Mouse (Mus musculus) activated CD4-positive, CD25-positive, alpha-beta regulatory T cell, adult 4 months (primary cell): ENCODE measurements around the gene Mia2. TPM values are rescaled to one million over a fixed set of nuclear protein-coding genes. Genes with fewer than 3 reads are reported as not detected.
"Not testable (repeated sequence)": the region's sequence is repeated elsewhere in the genome, so short reads cannot be mapped to it uniquely, and the experiment has no call there.

ENCODE experiments used
- ATAC-seq: one replicate; pipeline ENCODE4 v1.8.0; 2017
- polyA plus RNA-seq, 2 experiments: library from polyadenylated mRNA; unstranded; fragments of 100-300 nt; shearing (Covaris generic); gene quantifications; one replicate each; pipeline ENCODE4 v1.2.1; 2017

The Mia2 gene
- 10 to 100 TPM; 24.9 to 32.7 TPM for polyA plus RNA-seq

GRCm38 (mm10) chr12:59095104-59096025, at the start of gene Mia2:
Gene Mia2, plus strand, starts transcription at chr12:59095799.
- ATAC-seq, result no peak

- no peak for ATAC-seq
Observed at GRCm38 (mm10) chr12:59052470-59052869, 43.1 kb upstream of the Mia2 start.

DNA sequence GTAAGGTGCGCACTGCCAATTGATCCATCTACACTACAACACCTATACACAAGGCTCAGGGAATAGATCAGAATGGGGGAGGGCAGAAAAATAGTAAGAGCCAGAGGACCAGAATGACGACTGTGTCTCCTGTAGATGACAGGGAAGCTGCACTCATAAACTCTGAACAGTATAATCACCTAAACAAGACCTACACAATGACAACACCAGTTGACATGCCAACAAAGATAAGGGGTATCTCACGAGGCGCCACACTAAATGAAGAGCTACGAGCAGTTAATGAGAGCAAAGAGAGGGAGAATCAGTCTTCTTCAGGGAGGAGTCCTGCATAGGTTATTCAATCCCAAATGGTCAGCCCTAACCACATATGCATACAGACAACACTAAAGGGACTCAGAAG, 42.4 kb upstream of the Mia2 start:
- no peak for ATAC-seq

DNA sequence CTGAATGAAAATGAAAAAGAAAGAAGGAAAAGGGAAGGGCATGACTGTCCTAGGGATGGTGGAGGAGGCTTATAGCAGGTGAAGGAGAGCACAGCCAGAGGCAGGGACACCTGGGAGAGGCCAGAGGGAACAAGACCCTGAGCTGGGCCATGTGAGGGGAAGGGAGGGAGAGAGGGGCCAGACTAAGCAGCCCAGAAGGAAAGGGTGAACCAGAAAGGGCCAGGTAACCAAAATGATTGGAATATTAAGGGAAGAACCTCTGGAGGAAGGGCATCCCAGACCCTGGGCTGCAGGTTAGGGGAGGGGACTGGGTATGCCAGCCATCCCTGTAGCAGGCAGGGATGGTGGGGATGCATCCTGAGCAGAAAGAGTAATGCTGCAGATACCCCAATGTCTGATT, 41.6 kb upstream of the Mia2 start:
- no peak for ATAC-seq

DNA sequence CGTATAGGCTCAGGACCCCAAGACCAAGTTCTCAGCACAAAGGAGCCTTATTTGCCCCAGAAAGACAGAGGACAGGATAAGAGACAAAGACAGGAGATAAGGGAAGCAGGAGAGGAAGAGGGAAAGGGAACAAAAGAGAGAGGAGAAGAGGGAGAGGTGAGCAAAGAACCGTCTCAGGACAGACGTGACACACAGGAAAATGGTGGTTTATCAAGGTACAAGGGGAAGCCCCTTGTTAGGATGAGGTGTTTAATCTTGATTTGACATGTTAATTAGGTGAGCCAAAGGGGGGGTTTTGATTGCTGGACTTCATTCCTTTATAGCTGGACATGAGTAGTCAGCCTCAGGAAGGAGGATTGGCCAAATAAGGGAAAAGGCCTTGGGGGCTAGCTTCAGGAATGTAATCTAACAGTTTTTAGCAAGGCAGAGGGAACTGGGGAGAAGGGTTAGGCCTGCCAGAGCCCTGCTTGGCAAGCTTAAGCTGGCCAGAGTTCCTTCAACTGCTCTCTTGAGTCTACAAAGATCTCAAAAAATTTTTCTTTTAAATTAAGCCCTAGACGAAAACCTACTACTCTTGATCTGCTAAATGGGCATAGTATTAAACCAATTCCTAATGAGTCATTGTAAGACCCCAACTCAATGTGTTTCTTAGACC, 40.3 kb upstream of the Mia2 start:
- ATAC-seq, result peak; percentile 90

DNA sequence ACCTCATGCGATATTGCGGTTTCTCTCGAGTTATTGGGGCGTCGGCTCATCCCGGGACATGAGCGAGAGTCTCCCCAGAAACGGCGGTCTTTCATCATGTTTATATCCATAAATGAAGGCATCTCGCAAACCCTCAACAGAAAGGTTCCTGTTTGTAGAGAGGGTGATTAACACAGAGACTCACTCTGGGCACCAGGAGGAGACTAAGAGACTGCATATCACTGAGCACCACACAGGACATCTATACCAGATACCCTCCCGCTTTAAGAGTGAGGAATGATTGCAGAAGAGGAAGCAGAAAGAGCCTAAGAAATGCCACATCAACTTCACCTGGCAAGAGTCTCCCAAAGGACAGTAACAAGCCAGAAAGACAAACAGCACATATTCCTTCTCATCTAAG, 39.4 kb upstream of the Mia2 start:
- no peak for ATAC-seq

DNA sequence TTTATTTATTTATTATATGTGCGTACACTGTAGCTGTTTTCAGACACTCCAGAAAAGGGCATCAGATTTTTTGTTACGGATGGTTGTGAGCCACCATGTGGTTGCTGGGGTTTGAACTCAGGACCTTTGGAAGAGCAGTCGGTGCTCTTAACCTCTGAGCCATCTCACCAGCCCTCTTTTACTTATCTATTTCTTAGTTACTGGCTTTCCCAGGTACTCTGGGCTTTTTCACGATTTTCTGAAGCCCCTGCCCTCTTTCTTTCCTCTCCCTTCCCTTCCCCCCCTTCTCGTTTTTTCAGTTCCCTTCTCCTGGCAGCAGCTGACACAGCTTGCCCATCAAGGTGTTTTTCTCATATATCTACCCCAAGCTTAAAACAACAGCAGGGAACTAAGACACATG, 37.4 kb upstream of the Mia2 start:
- ATAC-seq, result not testable (repeated sequence)

GRCm38 (mm10) chr12:59060322-59060721, 35.3 kb upstream of the Mia2 start:
- ATAC-seq, result no peak

DNA sequence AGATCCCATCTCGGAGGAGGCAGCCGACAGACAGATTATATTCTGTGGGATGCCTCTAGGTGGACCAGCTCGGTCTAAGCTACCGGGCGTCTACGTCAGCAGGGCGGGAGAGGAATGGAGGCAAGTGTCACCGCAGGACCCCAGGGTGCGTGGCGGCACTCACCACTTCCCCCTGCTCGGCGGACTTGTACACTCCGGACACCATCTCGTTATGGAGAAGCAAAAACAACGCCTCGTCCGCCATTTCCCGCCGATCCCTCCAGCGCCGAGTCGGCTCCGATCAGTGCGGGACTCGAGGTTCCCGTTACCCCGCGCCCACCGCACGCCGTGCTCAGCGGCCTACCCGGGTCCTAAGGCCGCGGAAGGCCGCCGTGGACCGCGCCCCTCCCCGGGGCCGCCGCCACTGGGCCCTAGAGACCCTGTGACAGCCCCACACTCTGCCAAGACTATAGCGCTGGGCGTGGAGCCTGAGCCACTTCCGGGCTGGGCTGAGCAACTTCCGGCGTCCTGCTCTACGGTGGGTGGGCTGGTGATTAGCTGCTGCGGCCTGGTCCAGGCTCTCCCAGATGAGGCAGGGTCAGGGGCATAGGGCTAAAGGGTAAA, 34.5 kb upstream of the Mia2 start, which contains the start of gene Trappc6b:
Trappc6b (minus strand) TSS at position 480 of the 603 bp plus-strand sequence.
- peak; percentile 92 for ATAC-seq

DNA sequence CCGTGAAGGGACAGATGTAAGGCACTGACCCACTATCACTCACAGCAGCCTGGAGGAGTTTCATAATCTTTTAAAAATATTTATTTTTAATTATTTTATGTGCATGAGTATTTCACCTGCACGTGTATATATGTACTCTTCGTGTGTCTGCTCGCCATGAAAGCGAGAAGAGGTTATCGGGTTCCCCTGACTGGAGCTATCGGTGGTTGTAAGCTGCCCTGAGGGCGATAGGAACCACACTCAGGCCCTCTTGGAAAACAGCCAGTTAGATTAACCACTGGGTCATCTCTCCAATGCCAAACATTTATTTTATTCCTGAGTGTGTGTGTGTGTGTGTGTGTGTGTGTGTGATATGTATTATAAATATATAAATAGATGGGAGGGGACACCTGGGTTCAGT, 30.8 kb upstream of the Mia2 start:
- ATAC-seq, result no peak

DNA sequence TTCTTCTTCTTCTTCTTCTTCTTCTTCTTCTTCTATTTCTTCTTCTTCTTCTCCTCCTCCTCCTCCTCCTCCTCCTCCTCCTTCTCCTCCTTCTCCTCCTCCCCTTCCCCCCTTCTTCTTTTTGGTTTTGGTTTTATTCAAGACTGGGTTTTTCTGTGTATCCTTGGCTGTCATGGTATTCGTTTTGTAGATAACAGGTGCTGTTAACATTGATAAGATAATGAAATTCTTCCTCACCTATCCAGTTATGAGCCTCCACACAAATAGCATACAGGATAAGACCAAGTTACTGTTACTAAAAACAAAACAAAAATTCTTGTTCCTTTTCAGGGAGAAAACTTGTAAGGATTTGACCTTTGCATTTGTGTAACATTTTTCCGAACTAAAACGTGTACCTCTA, 29.8 kb upstream of the Mia2 start:
- no peak for ATAC-seq

GRCm38 (mm10) chr12:59066448-59067077, 29.0 kb upstream of the Mia2 start, which contains the start of gene Pnn:
Gene Pnn, plus strand, starts transcription at chr12:59066884.
- ATAC-seq, result peak; percentile 99

DNA sequence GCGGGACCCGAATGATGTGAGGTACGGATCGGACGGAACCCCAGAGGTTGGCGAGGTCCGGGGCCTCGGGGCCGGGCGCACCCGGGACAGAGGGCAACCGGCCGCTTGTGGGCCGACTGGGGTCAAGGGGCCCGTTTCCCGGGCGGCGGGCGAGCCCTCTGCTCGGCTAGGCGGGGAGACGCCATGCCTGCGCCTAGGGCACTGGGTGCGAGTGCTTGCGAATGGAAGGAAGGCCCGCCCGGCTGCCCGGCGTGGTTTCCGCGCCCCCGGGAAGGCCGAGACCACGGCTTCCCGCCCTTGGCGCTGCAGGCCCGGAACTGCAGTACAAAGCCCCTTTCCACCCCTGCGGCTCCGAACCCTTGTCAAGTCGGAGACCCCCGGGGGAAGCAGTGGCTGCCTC, 28.5 kb upstream of the Mia2 start:
- peak; percentile 18 for ATAC-seq

DNA sequence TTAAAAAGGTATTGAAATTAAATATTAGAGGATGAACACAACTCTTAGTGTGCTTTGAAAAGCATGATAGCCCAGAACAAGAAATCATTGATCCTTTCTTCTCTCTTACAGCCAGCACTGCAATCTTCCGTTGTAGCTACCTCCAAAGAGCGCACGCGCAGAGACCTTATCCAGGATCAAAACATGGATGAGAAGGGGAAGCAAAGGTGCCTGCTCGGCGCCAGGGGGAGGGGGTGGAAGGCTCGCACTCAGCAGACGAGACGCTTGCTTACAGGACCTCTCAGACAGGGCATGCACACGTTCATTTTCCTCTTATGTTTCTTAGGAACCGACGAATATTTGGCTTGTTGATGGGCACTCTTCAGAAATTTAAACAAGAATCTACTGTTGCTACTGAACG, 26.8 kb upstream of the Mia2 start:
- no peak for ATAC-seq

DNA sequence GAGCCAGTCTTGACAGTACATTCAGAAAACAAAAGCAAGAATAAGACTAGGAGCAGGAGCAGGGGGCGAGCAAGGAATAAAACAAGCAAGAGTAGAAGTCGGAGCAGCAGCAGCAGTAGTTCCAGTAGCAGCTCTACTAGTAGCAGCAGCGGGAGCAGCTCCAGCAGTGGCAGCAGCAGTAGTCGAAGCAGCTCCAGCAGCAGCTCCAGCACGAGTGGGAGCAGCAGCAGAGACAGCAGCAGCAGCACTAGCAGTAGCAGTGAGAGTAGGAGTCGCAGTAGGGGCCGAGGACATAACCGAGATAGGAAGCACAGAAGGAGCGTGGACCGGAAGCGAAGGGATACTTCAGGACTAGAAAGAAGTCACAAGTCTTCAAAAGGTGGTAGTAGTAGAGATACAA, 23.3 kb upstream of the Mia2 start:
- ATAC-seq, result no peak

- no peak for ATAC-seq
Observed at GRCm38 (mm10) chr12:59074052-59074451, 21.5 kb upstream of the Mia2 start.

- no peak for ATAC-seq
Observed at GRCm38 (mm10) chr12:59076996-59077395, 18.6 kb upstream of the Mia2 start.

- ATAC-seq, result no peak
Observed at GRCm38 (mm10) chr12:59077883-59078282, 17.7 kb upstream of the Mia2 start.

DNA sequence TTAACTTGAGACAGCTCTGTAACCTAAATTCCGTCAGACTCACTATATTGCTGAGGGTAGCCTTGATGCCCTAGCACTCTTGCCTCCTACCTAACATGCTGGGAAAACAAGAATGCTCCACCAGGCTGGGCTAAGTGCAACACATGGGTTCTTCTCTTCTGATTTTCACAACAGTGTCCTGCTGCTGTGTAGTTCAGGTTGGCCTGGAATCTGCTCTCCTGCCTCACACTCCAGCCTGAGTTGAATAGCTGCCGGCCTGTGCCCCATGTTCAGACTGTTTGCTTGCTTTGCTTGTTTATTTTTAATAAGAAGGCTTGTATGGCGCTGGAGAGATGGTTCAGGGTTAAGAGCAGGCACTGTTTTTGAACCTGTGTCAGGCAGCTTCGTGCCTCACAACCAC, 15.1 kb upstream of the Mia2 start:
- no peak for ATAC-seq

DNA sequence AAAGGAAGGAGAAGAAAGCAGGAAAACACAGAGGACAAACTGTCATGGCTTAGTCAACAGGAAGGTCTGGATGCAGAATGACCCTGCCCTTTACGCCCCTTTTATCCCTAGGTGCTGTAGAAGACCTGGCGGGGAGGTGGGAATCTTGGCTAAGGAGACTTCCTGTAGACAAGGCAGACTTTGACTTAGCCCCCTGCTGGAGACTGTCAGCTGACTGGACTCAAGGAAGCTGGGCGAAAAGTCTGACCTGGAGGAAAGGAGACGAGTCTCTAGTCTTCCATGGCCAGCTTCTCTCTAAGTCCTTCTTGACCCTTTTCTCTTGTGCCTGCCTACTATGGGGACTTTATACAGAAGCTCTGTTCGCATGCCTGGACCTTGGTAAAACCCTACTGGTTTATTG, 11.2 kb upstream of the Mia2 start:
- no peak for ATAC-seq

DNA sequence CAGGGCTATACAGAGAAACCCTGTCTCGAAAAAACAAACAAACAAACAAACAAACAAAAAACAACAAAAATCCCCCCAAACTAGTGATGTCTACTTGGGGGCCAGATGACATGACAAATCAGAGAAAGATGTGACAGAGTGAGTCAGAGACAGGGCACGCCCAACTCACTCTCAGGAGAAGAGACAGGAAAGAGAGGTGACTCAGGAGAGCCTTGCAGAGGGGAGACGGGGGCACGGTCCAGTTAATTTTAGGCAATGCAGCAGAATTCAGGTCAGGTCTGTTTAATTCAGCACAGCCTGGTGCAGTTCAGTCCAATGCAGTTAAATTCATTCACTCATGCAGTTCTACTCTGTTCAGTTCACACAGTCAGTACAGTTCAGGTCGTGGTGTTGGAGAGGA, 9.4 kb upstream of the Mia2 start:
- no peak for ATAC-seq

GRCm38 (mm10) chr12:59093543-59093942, 2.1 kb upstream of the Mia2 start:
- ATAC-seq, result no peak

DNA sequence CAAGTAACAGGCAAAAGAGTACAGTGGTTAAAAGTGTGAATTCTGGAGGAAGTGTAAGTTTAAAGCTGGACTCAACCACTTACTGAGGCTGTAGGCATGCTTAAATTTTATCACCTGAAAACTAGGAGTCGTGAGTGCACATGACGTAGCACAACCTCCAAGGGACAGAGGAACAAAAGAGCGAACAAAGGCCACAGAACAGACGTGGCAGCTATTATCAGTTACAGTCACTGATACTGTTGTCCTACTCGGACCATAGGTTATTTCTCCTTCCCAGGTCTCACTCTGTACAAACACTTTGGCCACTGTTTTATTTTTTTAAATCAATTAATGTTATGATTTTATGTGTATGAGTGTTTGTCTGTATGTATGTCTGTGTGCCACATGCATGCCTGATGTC, 9.2 kb downstream of the Mia2 start:
- no peak for ATAC-seq
